Mouse (Mus musculus) embryo, embryonic 11 days (tissue): Measurements from ENCODE around the gene Mbd4.

Source experiments
- DNase-seq: peaks from one replicate; pipeline ENCODE4 v3.0.0-alpha.2; 2015

The Mbd4 gene

GRCm38 (mm10) chr6:115856361-115856745 lies 3.2 kb upstream of the Mbd4 start:
- DNase-seq, result no peak

- no peak for DNase-seq
These were observed 2.7 kb upstream of the Mbd4 start for GRCm38 (mm10) chr6:115855733-115856360.

DNA sequence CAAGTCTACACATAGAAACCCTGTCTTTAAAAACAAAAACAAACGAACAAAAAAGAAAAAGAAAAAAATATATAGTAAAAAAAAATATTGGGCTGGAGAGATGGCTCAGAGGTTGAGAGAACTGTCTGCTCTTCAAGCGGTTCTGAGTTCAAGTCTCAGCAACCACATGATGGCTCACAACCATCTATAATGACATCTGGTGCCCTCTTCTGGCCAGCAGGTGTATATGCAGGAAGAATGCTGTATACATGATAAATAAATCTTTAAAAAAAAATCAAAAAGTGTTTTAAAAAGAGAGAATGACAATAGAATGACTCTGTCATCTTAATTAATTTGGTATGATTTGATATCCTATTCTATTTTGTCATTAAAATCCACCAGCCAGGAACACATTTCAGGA lies 1.3 kb upstream of the Mbd4 start:
- DNase-seq, result no peak

GRCm38 (mm10) chr6:115853985-115854384 lies 814 bp upstream of the Mbd4 start:
- peak; percentile 24 for DNase-seq

- no peak for DNase-seq
These were observed 603 bp downstream of the Mbd4 start for GRCm38 (mm10) chr6:115852446-115853090.

- DNase-seq, result no peak
These were observed 4.4 kb downstream of the Mbd4 start for GRCm38 (mm10) chr6:115848598-115849304.

GRCm38 (mm10) chr6:115846640-115847411 lies 6.3 kb downstream of the Mbd4 start:
- DNase-seq, result peak; percentile 58

- DNase-seq, result no peak
These were observed 8.2 kb downstream of the Mbd4 start for GRCm38 (mm10) chr6:115845006-115845405.

GRCm38 (mm10) chr6:115838745-115839144 lies 14.4 kb downstream of the Mbd4 start:
- DNase-seq, result no peak

DNA sequence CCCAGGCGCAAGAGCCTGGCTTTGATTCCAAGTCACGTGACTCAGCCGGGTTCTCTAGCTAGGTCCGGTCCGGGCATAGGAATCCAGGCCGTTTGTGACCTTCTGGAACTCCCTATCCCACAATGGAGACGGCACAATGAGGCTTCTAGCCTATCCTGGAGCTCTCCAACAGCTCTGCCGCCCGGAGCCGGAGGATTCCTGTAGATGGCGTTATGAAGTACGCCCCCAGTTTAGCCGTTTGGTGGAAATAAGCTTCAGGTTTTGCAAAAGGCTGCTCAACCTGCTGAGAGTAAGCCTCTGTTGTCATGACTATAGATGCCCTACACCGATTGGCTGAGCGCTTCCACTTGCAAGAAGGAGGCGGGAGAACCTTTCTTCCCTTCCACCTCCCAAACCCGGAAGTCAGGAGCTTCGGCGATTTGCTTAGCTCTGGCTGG lies 15.0 kb downstream of the Mbd4 start, which contains the start of gene Efcab12:
Gene Efcab12 (minus strand): TSS at position 252 of the 437 bp plus-strand sequence.
- DNase-seq, result peak; percentile 88

- DNase-seq, result no peak
These were observed 19.3 kb downstream of the Mbd4 start for GRCm38 (mm10) chr6:115833861-115834260.

- DNase-seq, result no peak
These were observed 20.9 kb downstream of the Mbd4 start for GRCm38 (mm10) chr6:115832152-115832850.

- no peak for DNase-seq
These were observed 22.2 kb downstream of the Mbd4 start for GRCm38 (mm10) chr6:115830779-115831601.

GRCm38 (mm10) chr6:115823850-115824464 lies 29.2 kb downstream of the Mbd4 start:
- DNase-seq, result peak; percentile 90

- DNase-seq, result no peak
These were observed 31.8 kb downstream of the Mbd4 start for GRCm38 (mm10) chr6:115821216-115821993.

DNA sequence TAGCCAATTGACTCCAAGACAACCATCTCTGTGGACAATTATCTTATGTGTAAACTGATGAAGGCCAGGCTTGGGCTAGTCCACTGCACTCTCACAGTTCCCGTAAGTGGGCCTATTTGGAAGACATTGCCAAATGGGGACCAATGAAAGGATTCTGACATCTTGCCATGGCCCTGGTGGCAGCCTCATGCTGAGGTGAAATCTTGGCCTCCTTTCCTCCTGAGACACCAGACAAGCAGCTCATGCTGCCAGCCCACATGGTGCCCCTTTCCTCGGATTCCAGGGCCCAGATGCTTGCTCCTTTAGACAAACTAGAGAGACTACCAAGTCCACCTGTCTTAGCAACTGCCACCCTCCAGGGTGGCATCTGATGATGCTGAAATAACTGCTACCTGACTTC lies 35.0 kb downstream of the Mbd4 start:
- no peak for DNase-seq

GRCm38 (mm10) chr6:115815041-115815440 lies 38.1 kb downstream of the Mbd4 start:
- DNase-seq, result no peak

- peak; percentile 81 for DNase-seq
These were observed 39.1 kb downstream of the Mbd4 start for GRCm38 (mm10) chr6:115814104-115814503.

- DNase-seq, result no peak
These were observed 41.6 kb downstream of the Mbd4 start for GRCm38 (mm10) chr6:115811606-115812005.
